13 mouse cellular contexts compared by ENCODE assay signal in genomic region chr7:24359269-24359668, GRCm38 (mm10). TPM values are rescaled to one million over a fixed set of nuclear protein-coding genes. Genes with fewer than 3 reads are reported as not detected.
DNase-seq lines count a peak whose midpoint lies in the region; ATAC-seq and TF ChIP-seq lines count a peak whose summit lies in the region.
"Had no signal": no experiment of that assay in that cellular context is flagged by ENCODE, and none has a peak within 500 bp of the region (broad histone marks: within the 10 kb centered on the region; RNA-seq: fewer than 3 reads in every experiment).

No protein-coding gene starts in this region.

- peak; percentile 49 for DNase-seq in liver
- DNase-seq in ES-E14 (ENCODE audit: low read depth, low spot score), result peak; percentile 73
- peak; percentile 55 to 59 for DNase-seq in adrenal gland, postnatal 36 days
- DNase-seq in mesoderm, embryonic 11.5 days (ENCODE audit: low read depth, low spot score), result peak; percentile 68
- DNase-seq in cerebellum, adult 8-10 months, result no peak
- DNase-seq in left cerebral cortex, postnatal 25 days (ENCODE audit: low spot score in 2 of 2), result no peak

- H3K27me3 ChIP-seq in liver, embryonic 12.5 days (replicated peaks), result peaks cover 31% of the 10 kb centered on the region
- no peaks in the 10 kb centered on the region for H3K27me3 ChIP-seq in forebrain, embryonic 15.5 days
- H3K27me3 ChIP-seq: embryonic facial prominence, embryonic 13.5 days; kidney, embryonic 15.5 days had no signal

- H3K27ac ChIP-seq in liver, embryonic 12.5 days, result no peak overlapping the region
- no peak overlapping the region for H3K27ac ChIP-seq in ES-E14 (ENCODE audit: insufficient read depth, low read depth, low read length, poor library complexity, severe bottlenecking)
- H3K27ac ChIP-seq in forebrain, embryonic 15.5 days (replicated peaks), result no peak overlapping the region
- H3K27ac ChIP-seq: embryonic facial prominence, embryonic 13.5 days; kidney, embryonic 15.5 days had no signal

- 17% methylated on average over 9 of the region's 9 CpGs for WGBS in liver, embryonic 12.5 days (ENCODE audit: insufficient replicate concordance)
- WGBS in forebrain, embryonic 15.5 days, result 30% methylated on average over 9 of the region's 9 CpGs

- intact Hi-C loops in left cerebral cortex, postnatal 25 days (cut with DNase I), result no loop called here

- in situ Hi-C loops in ES-E14 (cut with MboI; ENCODE audit: low sequenced_read_pairs in 2 of 2, unreplicated experiment in 2 of 2), result loop anchor here (25.0 kb wide), 1 partner anchor 397 kb away; the partner anchor contains the start of genes Vmn1r180 (in 2 of the 2) and Vmn1r181 (in 2 of the 2)

- H3K4me2 ChIP-seq in liver, embryonic 12.5 days, result no peak overlapping the region
- no peak overlapping the region for H3K4me2 ChIP-seq in forebrain, embryonic 15.5 days (replicated peaks)
- H3K4me2 ChIP-seq: embryonic facial prominence, embryonic 13.5 days; kidney, embryonic 15.5 days had no signal

- no peak overlapping the region for H3K4me3 ChIP-seq in liver, embryonic 12.5 days
- H3K4me3 ChIP-seq in ES-E14 (ENCODE audit: insufficient read depth in 1 of 2, low read depth in 1 of 2, low read length in 2 of 2, poor library complexity in 1 of 2, severe bottlenecking in 1 of 2), result no peak overlapping the region
- no peak overlapping the region for H3K4me3 ChIP-seq in forebrain, embryonic 15.5 days
- H3K4me3 ChIP-seq: embryonic facial prominence, embryonic 13.5 days; kidney, embryonic 15.5 days had no signal

- ATAC-seq in liver, embryonic 12.5 days, result no peak
- ATAC-seq in forebrain, embryonic 15.5 days (replicated peaks), result no peak
- ATAC-seq: activated CD4-positive, CD25-positive, alpha-beta regulatory T cell, adult 4 months had no signal

- H3K9ac ChIP-seq in liver, embryonic 12.5 days, result no peak overlapping the region
- H3K9ac ChIP-seq in ES-E14 (ENCODE audit: insufficient read depth, low read depth, low read length, poor library complexity, severe bottlenecking), result no peak overlapping the region
- H3K9ac ChIP-seq in forebrain, embryonic 15.5 days (replicated peaks), result no peak overlapping the region
- H3K9ac ChIP-seq: embryonic facial prominence, embryonic 13.5 days; kidney, embryonic 15.5 days had no signal

- H3K36me3 ChIP-seq in liver, embryonic 12.5 days, result no peaks in the 10 kb centered on the region
- H3K36me3 ChIP-seq in ES-E14 (ENCODE audit: control insufficient read depth, insufficient read depth, low read length, poor library complexity, severe bottlenecking), result no peaks in the 10 kb centered on the region
- H3K36me3 ChIP-seq in forebrain, embryonic 15.5 days, result no peaks in the 10 kb centered on the region
- H3K36me3 ChIP-seq: embryonic facial prominence, embryonic 13.5 days; kidney, embryonic 15.5 days had no signal

- peaks cover 17% of the 10 kb centered on the region for H3K4me1 ChIP-seq in liver, embryonic 12.5 days
- no peaks in the 10 kb centered on the region for H3K4me1 ChIP-seq in ES-E14 (ENCODE audit: control insufficient read depth in 2 of 2, insufficient read depth in 2 of 2, low read length in 2 of 2, poor library complexity in 1 of 2)
- H3K4me1 ChIP-seq in forebrain, embryonic 15.5 days, result no peaks in the 10 kb centered on the region
- H3K4me1 ChIP-seq: embryonic facial prominence, embryonic 13.5 days; kidney, embryonic 15.5 days had no signal

- peaks cover 3% of the 10 kb centered on the region; the same call in 1 of the 2 replicates for H3K9me3 ChIP-seq in liver, embryonic 12.5 days (replicated peaks)
- H3K9me3 ChIP-seq in ES-E14 (ENCODE audit: control insufficient read depth, insufficient read depth, low read depth, low read length), result no peaks in the 10 kb centered on the region
- no peaks in the 10 kb centered on the region for H3K9me3 ChIP-seq in forebrain, embryonic 15.5 days
- H3K9me3 ChIP-seq: kidney, embryonic 15.5 days had no signal

TF ChIP-seq in ES-E14, 5 proteins besides CTCF, POLR2A, EP300 and RAD21:
- TF ChIP-seq CHD2 (IDR thresholded peaks at IDR 0.05; ENCODE audit: low read depth, low read length) (no peak), ZNF384 (IDR thresholded peaks at IDR 0.05; ENCODE audit: low read depth, low read length) (no peak), MAFK (IDR thresholded peaks at IDR 0.05; ENCODE audit: insufficient read depth, low read depth, low read length) (no peak), ZC3H11A (IDR thresholded peaks at IDR 0.05; ENCODE audit: borderline replicate concordance, low read depth, low read length) (no peak), HCFC1 (IDR thresholded peaks at IDR 0.05; ENCODE audit: borderline replicate concordance, insufficient read depth, low read length) (no peak)

RNA-seq across cellular contexts. Expression of gene Lypd5, which starts 10.3 kb away (rescaled TPM):
- not detected in 2 replicates for polyA plus RNA-seq in liver, embryonic 12.5 days (2016; fragmentation: Nextera tagmentation; extraction: Ambion mirVana)
- not detected in 2 replicates for total RNA-seq in ES-E14 (2012; rRNA removed)
- not detected for total RNA-seq in adrenal gland, postnatal 36 days (2021)
- polyA plus RNA-seq in forebrain, embryonic 15.5 days (2015; fragmentation: Nextera tagmentation; extraction: Ambion mirVana), result not detected in 2 replicates
- total RNA-seq in left cerebral cortex, postnatal 25 days (2021), result not detected
- total RNA-seq: heart, adult 18-20 months had no signal
- polyA plus RNA-seq: activated CD4-positive, CD25-positive, alpha-beta regulatory T cell, adult 4 months; kidney, embryonic 15.5 days; liver, embryonic 16.5 days had no signal

RNA-seq across cellular contexts. Expression of gene Kcnn4, which starts 10.8 kb away (rescaled TPM):
- 159 and 161 TPM in 2 replicates for polyA plus RNA-seq in liver, embryonic 12.5 days (2016; fragmentation: Nextera tagmentation; extraction: Ambion mirVana)
- 3.2 and 5.3 TPM in 2 replicates for total RNA-seq in ES-E14 (2012; rRNA removed)
- 1 to 10 TPM in 1 of 2 experiments, under 1 TPM in 1; 0.79 to 1.3 TPM for total RNA-seq in adrenal gland, postnatal 36 days (2021)
- polyA plus RNA-seq in forebrain, embryonic 15.5 days (2015; fragmentation: Nextera tagmentation; extraction: Ambion mirVana), result 0.56 and 0.63 TPM in 2 replicates
- under 1 TPM in 1 of 2 experiments, not detected in 1; 0.50 TPM for total RNA-seq in left cerebral cortex, postnatal 25 days (2021)

RNA-seq across cellular contexts. Expression of gene Tescl, which starts 25.5 kb away (rescaled TPM):
- polyA plus RNA-seq in liver, embryonic 12.5 days (2016; fragmentation: Nextera tagmentation; extraction: Ambion mirVana), result not detected in 2 replicates
- total RNA-seq in ES-E14 (2012; rRNA removed), result 2.3 and 2.4 TPM in 2 replicates
- total RNA-seq in adrenal gland, postnatal 36 days (2021), result under 1 TPM; 0.36 to 0.56 TPM
- not detected in 2 replicates for polyA plus RNA-seq in forebrain, embryonic 15.5 days (2015; fragmentation: Nextera tagmentation; extraction: Ambion mirVana)
- not detected for total RNA-seq in left cerebral cortex, postnatal 25 days (2021)
- polyA plus RNA-seq: activated CD4-positive, CD25-positive, alpha-beta regulatory T cell, adult 4 months; liver, embryonic 16.5 days had no signal

RNA-seq across cellular contexts. Expression of gene Smg9, which starts 40.1 kb away (rescaled TPM):
- 22.9 and 23.5 TPM in 2 replicates for polyA plus RNA-seq in liver, embryonic 12.5 days (2016; fragmentation: Nextera tagmentation; extraction: Ambion mirVana)
- 25.7 and 35.7 TPM in 2 replicates for total RNA-seq in ES-E14 (2012; rRNA removed)
- 10 to 100 TPM; 17.8 to 21.1 TPM for total RNA-seq in adrenal gland, postnatal 36 days (2021)
- 33.4 and 36.6 TPM in 2 replicates for polyA plus RNA-seq in forebrain, embryonic 15.5 days (2015; fragmentation: Nextera tagmentation; extraction: Ambion mirVana)
- 10 to 100 TPM; 38.1 to 40.2 TPM for total RNA-seq in left cerebral cortex, postnatal 25 days (2021)

RNA-seq across cellular contexts. Expression of gene Zfp94, which starts 42.8 kb away (rescaled TPM):
- 3.0 and 3.6 TPM in 2 replicates for polyA plus RNA-seq in liver, embryonic 12.5 days (2016; fragmentation: Nextera tagmentation; extraction: Ambion mirVana)
- 5.4 and 8.0 TPM in 2 replicates for total RNA-seq in ES-E14 (2012; rRNA removed)
- 1 to 10 TPM; 3.1 to 4.0 TPM for total RNA-seq in adrenal gland, postnatal 36 days (2021)
- polyA plus RNA-seq in forebrain, embryonic 15.5 days (2015; fragmentation: Nextera tagmentation; extraction: Ambion mirVana), result 24.5 and 24.7 TPM in 2 replicates
- 10 to 100 TPM; 13.2 to 16.9 TPM for total RNA-seq in left cerebral cortex, postnatal 25 days (2021)

Comparison
In these comparisons a context has a peak if more than half of its experiments do, and no peak if none do; other contexts are left out.
1. DNase-seq: peak in liver (single experiment), ES-E14 (single experiment), adrenal gland, postnatal 36 days (2 of 2) and mesoderm, embryonic 11.5 days (single experiment); none in cerebellum, adult 8-10 months (single experiment) and left cerebral cortex, postnatal 25 days (0 of 2).